Mouse (Mus musculus) gastrocnemius, postnatal 36 days (tissue): ENCODE results near the gene Mettl17. TPM values are rescaled to one million over a fixed set of nuclear protein-coding genes. Genes with fewer than 3 reads are reported as not detected.
"Not testable (repeated sequence)": the region's sequence is repeated elsewhere in the genome, so short reads cannot be mapped to it uniquely, and the experiment has no call there.

Experiments
- DNase-seq, 2 experiments: peaks; one replicate each; pipeline ENCODE4 v3.0.0; 2022
- intact Hi-C: fragments of 180-260 bp; cut with DNase I; formaldehyde crosslinking; loops from one replicate; pipeline ENCODE4 v1.15.1; 2025
- long read RNA-seq, 2 experiments: library from polyadenylated mRNA; stranded (forward); transcript quantifications; one replicate each; pipeline ENCODE4 v2.0.0; 2021
- total RNA-seq, 2 experiments: library from RNA; stranded (reverse); gene quantifications; 2 replicates each; pipeline ENCODE4 v1.2.3; 2021

The Mettl17 gene
- 10 to 100 TPM; 11.7 to 14.4 TPM for total RNA-seq
- long read RNA-seq, experiment 1, partial matches to known transcripts, result 1 of 7 reads
- long read RNA-seq, experiment 1, other reads (novel, unspliced or antisense), result 3 of 7 reads
- long read RNA-seq, experiment 2, transcript Mettl17-201 (14 exons, 1,623 nt), result major isoform, 7 of 10 reads
- long read RNA-seq, experiment 2, partial matches to known transcripts, result 3 of 10 reads
- long read RNA-seq, experiment 2, other reads (novel, unspliced or antisense), result 0 of 10 reads

- peak; percentile 85 to 94 for DNase-seq
- intact Hi-C loops, result loop anchor here (10.0 kb wide), 1 partner anchor 430 kb away; no protein-coding TSS in a partner anchor
Measured at GRCm38 (mm10) chr14:51884598-51885331, at the start of gene Mettl17. Gene Mettl17 (plus strand): TSS chr14:51884842.

DNA sequence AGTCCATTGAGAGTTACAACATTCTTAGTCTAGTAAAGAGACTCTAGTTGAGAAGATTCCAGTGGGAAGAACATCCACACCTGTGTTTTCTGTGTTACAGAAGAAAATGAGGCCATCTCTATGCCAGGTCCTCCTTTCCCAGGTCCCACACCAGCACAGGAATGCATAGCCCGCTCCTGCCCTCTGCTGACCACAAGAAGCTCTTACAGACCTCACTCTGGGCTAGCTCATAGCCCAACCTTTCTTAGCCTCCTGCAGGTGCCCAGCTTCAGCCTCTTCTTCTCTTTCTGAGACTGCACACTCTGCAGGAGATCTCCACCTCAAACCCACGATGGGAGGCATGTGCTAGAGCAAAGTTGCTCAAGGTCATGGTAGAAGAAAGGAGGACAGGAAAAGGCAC lies 46.2 kb upstream of the Mettl17 start:
- DNase-seq, intact Hi-C loops: not testable (repeated sequence)

GRCm38 (mm10) chr14:51842250-51842649 lies 42.4 kb upstream of the Mettl17 start:
- DNase-seq, result no peak
- intact Hi-C loops, result no loop called here

DNA sequence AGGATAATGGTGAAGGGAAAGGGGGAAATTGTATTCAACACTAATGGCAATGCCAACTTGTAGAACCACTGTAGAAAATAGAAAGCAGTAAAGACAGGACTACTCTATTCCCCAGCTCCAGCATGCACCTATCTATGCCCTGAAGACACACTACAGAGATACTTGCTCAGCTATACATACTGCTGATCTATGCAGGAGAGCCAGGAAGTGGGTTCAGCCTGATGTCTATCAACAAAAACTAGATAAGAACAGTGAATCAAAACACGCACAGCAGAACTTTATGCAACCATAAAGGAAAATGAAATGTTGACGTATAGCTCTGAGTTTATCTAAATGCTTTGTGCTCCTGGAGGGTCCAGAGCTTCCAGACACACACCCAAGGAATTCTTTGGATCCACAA lies 41.9 kb upstream of the Mettl17 start:
- intact Hi-C loops, result no loop called here
- DNase-seq, result no peak

GRCm38 (mm10) chr14:51843882-51844281 lies 40.8 kb upstream of the Mettl17 start:
- DNase-seq, result no peak
- intact Hi-C loops, result no loop called here

- intact Hi-C loops, result no loop called here
- no peak for DNase-seq
Measured at GRCm38 (mm10) chr14:51846566-51846965, 38.1 kb upstream of the Mettl17 start.

- intact Hi-C loops, DNase-seq: not testable (repeated sequence)
Measured at GRCm38 (mm10) chr14:51851006-51851405, 33.6 kb upstream of the Mettl17 start.

GRCm38 (mm10) chr14:51853399-51853798 lies 31.2 kb upstream of the Mettl17 start, which contains the start of gene Ear6:
Gene Ear6 (plus strand): TSS chr14:51853699.
- intact Hi-C loops, result no loop called here
- no peak for DNase-seq

GRCm38 (mm10) chr14:51855280-51855679 lies 29.4 kb upstream of the Mettl17 start:
- intact Hi-C loops, DNase-seq: not testable (repeated sequence)

DNA sequence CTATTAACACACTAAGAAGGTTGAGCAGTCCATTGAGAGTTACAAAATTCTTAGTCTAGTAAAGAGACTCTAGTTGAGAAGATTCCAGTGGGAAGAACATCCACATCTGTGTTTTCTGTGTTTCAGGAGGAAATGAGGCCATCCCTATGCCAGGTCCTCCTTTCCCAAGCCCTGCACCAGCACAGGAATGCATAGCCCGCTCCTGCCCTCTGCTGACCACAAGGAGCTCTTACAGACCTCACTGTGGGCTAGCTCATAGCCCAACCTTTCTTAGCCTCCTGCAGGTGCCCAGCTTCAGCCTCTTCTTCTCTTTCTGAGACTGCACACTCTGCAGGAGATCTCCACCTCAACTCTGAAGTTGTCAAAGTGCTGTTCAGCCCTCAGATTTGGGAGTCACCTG lies 21.0 kb upstream of the Mettl17 start:
- DNase-seq, intact Hi-C loops: not testable (repeated sequence)

GRCm38 (mm10) chr14:51870756-51871155 lies 13.9 kb upstream of the Mettl17 start:
- DNase-seq, result no peak
- intact Hi-C loops, result loop anchor here (10.0 kb wide), 1 partner anchor 96 kb away; the partner anchor contains the start of gene Ang4

DNA sequence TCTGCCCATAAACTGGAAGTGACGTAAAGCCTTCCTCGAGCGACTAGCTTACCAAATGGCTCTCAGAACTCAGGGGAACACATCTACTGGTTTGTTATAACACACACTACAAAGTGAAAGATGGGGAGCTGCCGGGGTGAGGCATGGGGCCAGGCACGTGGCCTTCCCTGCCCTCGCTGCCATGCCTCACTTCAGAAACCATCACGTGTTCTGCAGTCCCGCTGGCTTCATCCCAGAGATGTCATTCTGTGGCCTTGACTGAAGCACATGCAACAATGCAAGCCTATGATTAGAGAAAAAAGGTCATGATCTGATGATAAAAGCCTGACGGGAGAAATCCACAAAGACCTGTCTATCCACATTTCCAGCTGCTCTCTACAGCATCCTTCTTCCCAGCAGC lies 12.9 kb upstream of the Mettl17 start:
- intact Hi-C loops, result loop anchor here (10.0 kb wide), 1 partner anchor 97 kb away; the partner anchor contains the start of gene Ang4

DNA sequence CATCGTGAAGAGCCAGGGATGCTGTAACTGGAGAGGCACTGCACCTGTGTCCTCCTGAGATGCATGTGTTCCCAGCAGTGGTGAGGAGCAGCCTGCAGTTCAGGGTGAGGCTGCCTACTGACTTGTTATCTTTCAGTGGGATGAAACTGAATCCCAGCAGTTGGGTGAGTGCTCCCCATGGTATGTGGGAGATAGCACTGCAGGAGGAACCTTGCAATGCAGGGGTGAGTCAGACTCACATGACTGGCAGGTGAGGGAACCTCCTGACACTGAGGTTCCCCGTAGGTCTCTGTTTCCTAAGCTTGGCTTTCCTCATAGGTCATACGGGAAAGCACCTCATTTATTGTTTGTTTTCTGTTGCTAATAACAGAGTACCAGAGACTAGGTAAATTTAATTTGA lies 7.1 kb upstream of the Mettl17 start:
- intact Hi-C loops, result loop anchor here (10.0 kb wide), 1 partner anchor 103 kb away; the partner anchor contains the start of gene Ang4
- DNase-seq, result no peak

More for the DNA sequence above, 12.9 kb upstream of the Mettl17 start:
- no peak for DNase-seq

DNA sequence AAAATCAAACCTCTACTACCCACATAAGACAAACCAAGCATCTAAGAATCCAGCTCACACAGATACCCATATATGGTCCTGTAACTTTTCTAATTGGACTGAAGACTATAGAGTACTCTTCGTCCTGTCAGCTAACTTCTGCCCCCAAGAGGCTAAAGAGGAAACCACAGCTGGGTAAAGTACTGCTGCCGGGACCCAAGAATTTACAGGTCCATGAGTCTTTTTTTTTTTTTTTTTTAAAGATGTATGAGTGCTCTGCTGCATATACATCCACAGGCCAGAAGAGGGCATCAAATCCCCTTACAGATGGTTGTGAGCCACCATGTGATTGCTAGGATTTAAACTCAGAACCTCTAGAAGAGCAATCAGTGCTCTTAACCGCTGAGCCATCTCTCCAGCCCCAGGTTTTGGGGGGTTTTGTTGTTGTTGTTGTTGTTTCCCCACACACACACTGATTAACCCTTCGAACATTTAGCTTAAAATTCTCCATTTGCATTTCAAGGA lies 1.1 kb upstream of the Mettl17 start:
- peak in 1 of 2 experiments; percentile 46 for DNase-seq
- intact Hi-C loops, result loop anchor here (10.0 kb wide), 1 partner anchor 431 kb away; no protein-coding TSS in a partner anchor

DNA sequence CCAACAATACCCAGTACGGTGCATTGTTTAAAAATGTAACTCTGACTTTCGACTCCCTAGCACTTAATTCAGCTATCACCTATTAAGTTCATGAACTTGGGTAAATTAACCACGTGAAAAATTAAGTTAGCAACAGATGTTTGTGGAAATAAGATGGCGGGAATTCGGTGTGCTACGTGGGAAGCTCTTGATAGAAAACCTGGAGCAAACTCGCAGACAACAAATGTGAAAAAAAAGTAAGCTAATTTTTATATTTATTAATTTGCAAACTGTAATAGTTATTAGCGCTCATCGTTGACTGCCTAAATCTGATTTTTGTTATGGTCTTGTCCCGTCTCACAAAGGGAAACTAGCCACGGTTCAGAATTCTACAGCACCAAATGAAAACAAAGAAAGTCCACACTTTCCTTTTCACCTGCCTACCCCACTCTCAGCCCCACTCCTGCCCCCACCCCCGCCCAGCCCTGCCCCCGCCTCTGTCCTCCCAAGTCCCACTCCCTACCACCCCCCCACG lies 554 bp upstream of the Mettl17 start:
- intact Hi-C loops, result loop anchor here (10.0 kb wide), 1 partner anchor 431 kb away; no protein-coding TSS in a partner anchor
- DNase-seq, result no peak

GRCm38 (mm10) chr14:51886051-51886450 lies 1.4 kb downstream of the Mettl17 start:
- DNase-seq, result no peak
- intact Hi-C loops, result loop anchor here (10.0 kb wide), 1 partner anchor 429 kb away; no protein-coding TSS in a partner anchor

- intact Hi-C loops, result loop anchor here (10.0 kb wide), 1 partner anchor 425 kb away; no protein-coding TSS in a partner anchor
- no peak for DNase-seq
Measured at GRCm38 (mm10) chr14:51889833-51890232, 5.2 kb downstream of the Mettl17 start.

- intact Hi-C loops, result no loop called here
- no peak for DNase-seq
Measured at GRCm38 (mm10) chr14:51892191-51892939, 7.7 kb downstream of the Mettl17 start, which contains the start of gene Slc39a2. Gene Slc39a2 (plus strand): TSS chr14:51892889.

GRCm38 (mm10) chr14:51893094-51893794 lies 8.6 kb downstream of the Mettl17 start:
- no peak for DNase-seq
- intact Hi-C loops, result no loop called here
